Mouse (Mus musculus): ENCODE measurements around the gene 5330417C22Rik.

5330417C22Rik gene

GRCm38 (mm10) chr3:108466425-108466824 lies 69.9 kb downstream of the 5330417C22Rik start:
- CTCF ChIA-PET = no interaction called here

- CTCF ChIA-PET = no interaction called here
Observed at GRCm38 (mm10) chr3:108458866-108459265, 77.5 kb downstream of the 5330417C22Rik start.

- CTCF ChIA-PET = no interaction called here
Observed at GRCm38 (mm10) chr3:108458380-108458779, 78.0 kb downstream of the 5330417C22Rik start.

- CTCF ChIA-PET = no interaction called here
Observed at GRCm38 (mm10) chr3:108454172-108454571, 82.2 kb downstream of the 5330417C22Rik start.

GRCm38 (mm10) chr3:108451969-108452368 lies 84.4 kb downstream of the 5330417C22Rik start:
- CTCF ChIA-PET = no interaction called here

- CTCF ChIA-PET = interaction anchor here (0.6 kb wide), 1 partner anchor 36 kb away, joined by 5 read pairs; no protein-coding TSS in a partner anchor
Observed at GRCm38 (mm10) chr3:108445366-108445705, 91.0 kb downstream of the 5330417C22Rik start.

- CTCF ChIA-PET = no interaction called here
Observed at GRCm38 (mm10) chr3:108444698-108445365, 91.5 kb downstream of the 5330417C22Rik start, which contains the start of gene Sars. Sars (minus strand) TSS chr3:108445209.

GRCm38 (mm10) chr3:108444029-108444428 lies 92.3 kb downstream of the 5330417C22Rik start:
- CTCF ChIA-PET = no interaction called here

- CTCF ChIA-PET = no interaction called here
Observed at GRCm38 (mm10) chr3:108436380-108436714, 100.0 kb downstream of the 5330417C22Rik start.

- CTCF ChIA-PET = no interaction called here
Observed at GRCm38 (mm10) chr3:108435701-108436379, 100.5 kb downstream of the 5330417C22Rik start.

- CTCF ChIA-PET = no interaction called here
Observed at GRCm38 (mm10) chr3:108433881-108434495, 102.3 kb downstream of the 5330417C22Rik start.

GRCm38 (mm10) chr3:108433188-108433880 lies 103.0 kb downstream of the 5330417C22Rik start:
- CTCF ChIA-PET = no interaction called here

GRCm38 (mm10) chr3:108432542-108433187 lies 103.7 kb downstream of the 5330417C22Rik start:
- CTCF ChIA-PET = no interaction called here

- CTCF ChIA-PET = no interaction called here
Observed at GRCm38 (mm10) chr3:108425624-108426018, 110.7 kb downstream of the 5330417C22Rik start.

- CTCF ChIA-PET = no interaction called here
Observed at GRCm38 (mm10) chr3:108424944-108425623, 111.3 kb downstream of the 5330417C22Rik start.

- CTCF ChIA-PET = no interaction called here
Observed at GRCm38 (mm10) chr3:108423844-108424801, 112.2 kb downstream of the 5330417C22Rik start.

- CTCF ChIA-PET = interaction anchor here (0.5 kb wide), 1 partner anchor 66 kb away, joined by 5 read pairs; no protein-coding TSS in a partner anchor
Observed at GRCm38 (mm10) chr3:108423006-108423405, 113.3 kb downstream of the 5330417C22Rik start.

- CTCF ChIA-PET = interaction anchor here (0.9 kb wide), 1 partner anchor 595 kb away, joined by 3 read pairs; no protein-coding TSS in a partner anchor
Observed at GRCm38 (mm10) chr3:108415831-108416223, 120.5 kb downstream of the 5330417C22Rik start.

GRCm38 (mm10) chr3:108414857-108415830 lies 121.2 kb downstream of the 5330417C22Rik start, which contains the start of gene Celsr2:
Celsr2 (minus strand) TSS chr3:108415552.
- CTCF ChIA-PET = interaction anchor here (0.6 to 1.0 kb wide), 3 partner anchors 13 to 594 kb away, joined by 3 to 4 read pairs (median 3); no protein-coding TSS in a partner anchor
